Mouse (Mus musculus): ENCODE measurements at regions not wholly inside any gene's neighbourhood (a gene's known extent, or its start where the extent isn't known, plus 50 kb on each side); places are given as distances from the start of the nearest gene placed in this dataset.

DNA sequence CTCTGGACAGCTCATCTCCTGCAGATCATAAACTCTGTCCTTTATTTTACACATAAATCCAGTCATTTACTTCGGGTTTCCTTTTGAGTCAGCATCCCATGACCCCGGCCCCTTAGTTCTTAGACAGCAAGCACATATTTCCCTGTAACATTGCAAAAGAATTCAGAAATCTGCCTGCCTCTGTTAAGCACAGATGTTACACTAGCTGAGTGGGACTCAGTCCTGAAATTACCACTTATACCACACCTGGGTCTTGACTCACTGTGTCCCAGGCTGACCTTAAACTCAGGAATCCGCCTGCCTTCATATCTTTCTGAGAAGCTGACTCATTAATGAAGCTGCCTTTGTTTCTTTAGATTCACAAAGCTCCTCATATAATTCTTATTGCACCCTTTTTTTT lies 139.9 kb downstream of the Sptssa start:
- TF ChIP-seq CTCF (IDR thresholded peaks at IDR 0.05), result no peak
- TF ChIP-seq EP300 (IDR thresholded peaks at IDR 0.05; ENCODE audit: insufficient read depth, low read depth, low read length), result no peak
- no peak for TF ChIP-seq POLR2A (IDR thresholded peaks at IDR 0.05; ENCODE audit: insufficient read depth, low read depth, low read length)
